Mouse (Mus musculus) gastrocnemius, adult 8-10 months (tissue): ENCODE measurements around the gene Snx25. TPM values are rescaled to one million over a fixed set of nuclear protein-coding genes. Genes with fewer than 3 reads are reported as not detected.

Experiments
- DNase-seq, 2 experiments: peaks; one replicate each; pipeline ENCODE4 v3.0.0; 2022; ENCODE audit warnings: low spot score in 2 of 2
- total RNA-seq, 4 experiments: library from RNA; stranded (reverse); gene quantifications; 2 replicates each; pipeline ENCODE4 v1.2.4; 2022

Snx25 gene
- total RNA-seq: 1 to 10 TPM; 5.1 to 7.0 (median 6.2) TPM

DNA sequence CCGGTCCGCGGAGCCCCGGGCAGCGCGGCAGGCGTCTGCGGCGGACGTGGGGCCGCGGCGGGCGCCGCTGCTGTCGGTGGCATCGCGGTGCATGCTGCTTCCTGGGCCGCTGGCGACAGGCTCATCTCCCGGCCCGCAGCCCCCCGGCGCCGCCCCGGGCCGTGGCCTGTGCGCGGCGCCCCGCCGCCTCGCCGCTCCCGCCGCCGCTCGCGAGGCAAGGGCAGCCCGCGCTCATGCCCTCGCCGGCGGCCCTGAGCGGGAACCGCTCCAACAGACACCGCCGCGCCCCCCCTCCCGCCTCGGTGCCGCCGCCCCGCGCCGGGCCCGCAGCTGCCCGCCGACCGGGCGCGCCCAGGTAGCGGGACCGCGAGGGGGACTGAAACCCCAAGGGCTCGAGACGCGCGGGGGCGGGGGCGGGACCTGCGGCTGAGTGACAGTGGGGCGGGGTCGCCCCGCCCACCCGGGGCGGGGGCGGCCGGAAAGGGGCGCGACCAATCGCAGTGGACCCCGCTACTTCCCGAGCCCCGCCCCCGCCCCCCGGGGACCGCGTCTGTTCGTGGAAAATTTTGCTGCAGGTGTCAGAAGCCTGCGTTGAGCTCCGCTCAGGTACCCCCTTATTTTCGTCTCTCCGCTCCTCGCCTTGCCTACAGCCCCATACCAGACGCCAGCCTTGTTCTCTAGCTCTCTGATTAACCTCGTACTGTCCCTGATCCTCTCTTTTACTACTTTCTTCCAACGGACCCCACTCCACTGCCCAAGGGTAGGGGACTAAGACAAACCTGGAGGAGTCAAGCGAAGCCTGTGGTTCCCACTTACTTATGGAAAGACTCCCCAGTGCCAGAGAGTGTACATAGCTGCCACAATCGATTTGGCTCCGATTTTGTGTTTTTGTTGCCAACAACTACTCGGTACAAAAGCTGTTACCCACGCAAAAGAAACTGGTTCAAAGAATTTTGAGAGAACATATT lies at the start of gene Snx25:
Snx25 (minus strand) TSS at position 96 of the 968 bp plus-strand sequence.
- peak; percentile 83 for DNase-seq

DNA sequence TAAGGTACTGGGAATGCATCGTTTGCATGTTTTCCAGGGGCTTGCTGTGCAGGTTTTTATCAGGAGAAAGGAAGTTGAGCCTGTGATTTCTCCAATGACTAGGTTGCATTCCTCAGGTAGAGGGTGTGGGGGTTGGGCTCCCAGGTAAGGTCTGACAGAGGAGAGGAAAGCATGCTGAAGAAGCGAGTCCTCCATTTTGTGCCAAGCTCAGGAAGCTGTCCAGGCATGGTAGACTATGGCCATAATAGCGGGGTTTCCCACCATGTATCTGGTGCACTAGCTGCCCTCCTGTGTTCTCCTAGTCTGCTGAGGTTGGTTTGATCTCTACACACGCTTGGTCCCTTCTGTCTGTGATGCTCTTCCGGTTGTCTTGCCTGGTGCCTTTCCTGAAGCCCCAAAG lies 45.7 kb upstream of the Snx25 start:
- no peak for DNase-seq

DNA sequence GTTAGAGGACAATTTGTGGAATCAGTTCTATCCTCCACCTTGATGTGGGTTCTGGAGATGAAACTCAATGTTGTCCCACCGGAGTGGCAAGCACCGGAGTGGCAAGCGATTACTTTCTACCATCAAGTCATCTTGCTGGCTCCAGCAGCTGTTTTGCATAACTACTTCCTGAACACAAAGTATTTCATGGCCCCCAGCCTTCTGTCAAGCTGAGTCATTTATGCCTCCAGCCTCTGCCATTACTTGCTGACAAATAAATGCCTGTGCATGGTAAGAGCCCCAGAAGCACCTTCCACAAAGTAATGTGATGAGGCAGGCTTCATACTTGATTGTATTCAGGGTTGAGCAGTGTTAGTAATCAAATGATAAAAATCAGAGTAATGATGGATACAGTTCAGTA lies 44.9 kb upstream of the Snx25 start:
- DNase-seq: no peak

- DNase-seq: no peak
These were observed 41.1 kb upstream of the Snx25 start for GRCm38 (mm10) chr8:46193100-46193499.

DNA sequence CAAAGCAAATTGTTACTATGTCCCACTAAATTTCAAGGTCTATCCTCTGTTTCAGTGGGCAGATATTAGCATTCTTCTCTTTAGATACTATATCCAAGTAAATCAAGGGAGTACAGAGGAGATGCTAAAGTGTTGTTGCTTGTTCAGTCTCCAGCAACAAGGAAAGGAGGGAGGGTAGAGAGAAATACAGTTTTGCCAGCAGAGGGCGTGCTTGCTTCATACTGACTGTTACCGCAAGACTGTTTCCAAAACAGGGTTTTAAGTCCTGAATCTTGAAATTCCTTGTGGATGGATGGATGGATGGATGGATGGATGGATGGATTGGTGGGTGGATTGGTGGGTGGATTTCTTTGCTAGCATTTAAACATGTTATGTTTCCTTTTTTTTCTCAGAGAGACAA lies 33.4 kb upstream of the Snx25 start:
- peak; percentile 22 to 43 for DNase-seq

DNA sequence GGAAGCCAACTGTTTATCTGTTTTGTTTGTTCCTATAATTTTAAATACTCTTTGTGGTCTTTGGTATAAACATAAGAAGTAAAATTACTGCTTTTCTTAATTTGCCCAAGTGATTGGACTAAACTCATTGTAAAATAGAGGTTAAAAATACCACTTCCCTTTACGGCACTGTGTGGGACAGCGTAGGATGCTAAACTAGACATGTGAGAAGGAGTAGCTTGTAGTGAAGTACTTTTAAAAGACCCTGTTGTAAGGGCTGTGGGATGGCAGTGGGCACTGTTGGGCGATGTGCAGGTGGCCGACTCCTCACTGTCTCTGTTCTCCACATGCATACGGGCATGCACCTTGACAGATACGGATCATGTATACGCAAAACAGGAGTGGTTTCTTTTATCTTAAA lies 28.2 kb upstream of the Snx25 start:
- DNase-seq: no peak

DNA sequence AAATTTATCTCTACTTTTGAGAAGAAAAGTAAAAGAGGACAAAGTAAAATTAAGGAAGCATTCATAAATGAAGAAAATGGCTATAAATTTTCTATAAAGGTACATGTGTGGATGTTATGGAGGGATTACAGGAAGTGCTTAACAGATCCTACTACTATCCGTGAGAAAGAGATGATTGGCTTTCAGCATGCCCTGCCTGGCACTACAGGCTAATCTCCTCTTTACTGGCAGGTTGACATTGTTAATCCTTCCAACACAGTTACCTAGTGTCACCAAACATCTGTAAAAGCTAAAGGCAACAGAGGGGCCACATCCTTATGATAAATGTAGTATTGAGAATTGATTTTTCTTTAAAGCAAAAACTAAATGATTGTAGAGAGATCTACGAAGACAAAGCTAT lies 21.7 kb upstream of the Snx25 start:
- no peak for DNase-seq

DNA sequence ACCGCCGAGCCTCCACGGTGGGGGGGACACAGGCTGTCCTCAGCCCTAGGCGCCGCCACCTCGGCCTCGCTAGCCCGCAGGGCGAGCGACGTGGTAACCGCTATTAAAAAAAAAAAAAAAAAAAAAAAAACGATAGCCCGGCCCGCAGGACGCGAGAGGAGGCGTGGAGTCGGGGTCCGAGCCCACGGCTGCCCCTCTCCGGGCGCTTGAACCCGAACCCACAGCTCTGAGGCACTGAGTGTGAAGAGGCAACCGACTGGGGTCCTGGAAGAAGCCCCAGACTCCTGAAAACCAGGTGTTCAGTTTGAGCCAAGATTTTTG lies 11.9 kb upstream of the Snx25 start:
- no peak for DNase-seq

GRCm38 (mm10) chr8:46162953-46163869 lies 11.3 kb upstream of the Snx25 start:
- peak; percentile 90 to 94 for DNase-seq

DNA sequence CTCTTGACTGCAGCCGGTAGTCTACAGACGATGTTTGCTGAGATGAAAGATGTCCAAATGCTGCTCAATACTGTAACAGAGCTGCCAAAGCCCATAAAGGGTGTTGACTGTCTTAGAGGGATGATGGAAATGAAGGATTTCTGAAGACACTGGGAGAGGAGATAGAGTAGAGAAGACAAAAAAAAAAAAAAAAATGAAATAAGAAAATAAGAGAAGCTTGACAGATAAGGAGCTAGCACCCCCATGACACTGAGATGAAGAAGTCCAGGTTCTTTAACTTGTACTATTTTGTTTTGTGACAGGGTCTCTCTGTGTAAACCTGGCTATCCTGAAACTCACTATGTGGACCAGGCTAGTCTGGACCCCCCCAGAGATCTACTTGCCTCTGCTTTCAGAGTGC lies 1.1 kb upstream of the Snx25 start:
- DNase-seq: no peak

- DNase-seq: peak; percentile 10 to 32
These were observed 527 bp downstream of the Snx25 start, which contains the start of gene Cfap97 for GRCm38 (mm10) chr8:46151202-46152062. TSS of gene Cfap97 (plus strand) at chr8:46151771.

- DNase-seq: no peak
These were observed 2.2 kb downstream of the Snx25 start for GRCm38 (mm10) chr8:46149782-46150181.

GRCm38 (mm10) chr8:46149306-46149705 lies 2.7 kb downstream of the Snx25 start:
- DNase-seq: no peak

GRCm38 (mm10) chr8:46146173-46146572 lies 5.8 kb downstream of the Snx25 start:
- DNase-seq: no peak

- no peak for DNase-seq
These were observed 8.0 kb downstream of the Snx25 start for GRCm38 (mm10) chr8:46143924-46144323.

- DNase-seq: no peak
These were observed 8.5 kb downstream of the Snx25 start for GRCm38 (mm10) chr8:46143470-46143869.

DNA sequence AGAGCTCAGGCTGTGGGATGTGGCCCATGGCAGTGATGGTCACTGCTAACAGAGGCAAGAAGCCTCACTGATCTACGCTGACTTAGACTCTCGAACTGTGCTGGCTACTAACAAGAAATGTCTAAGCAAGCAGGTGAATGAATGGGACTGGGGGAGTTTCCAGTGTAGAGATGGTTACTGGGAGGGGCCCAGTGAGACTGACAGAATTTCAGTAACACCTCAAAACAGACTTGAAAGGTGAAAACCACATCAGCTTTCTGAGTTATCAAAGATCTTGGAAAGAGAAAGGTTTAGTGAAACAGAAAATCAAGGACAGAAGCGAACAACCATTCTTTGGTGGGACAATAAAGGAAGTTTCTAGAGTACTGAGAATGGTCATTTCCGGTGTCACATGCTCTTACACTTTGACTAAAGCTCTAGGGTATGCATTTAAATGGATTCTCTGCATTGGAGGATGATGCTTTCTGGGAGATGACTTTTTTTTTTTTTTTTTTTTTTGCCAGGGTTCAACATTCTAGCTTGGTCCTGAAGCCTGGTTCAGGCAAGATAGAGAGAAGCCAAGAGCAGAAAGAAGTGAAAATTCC lies 9.4 kb downstream of the Snx25 start:
- no peak for DNase-seq

- no peak for DNase-seq
These were observed 10.3 kb downstream of the Snx25 start for GRCm38 (mm10) chr8:46141688-46142087.

- no peak for DNase-seq
These were observed 11.4 kb downstream of the Snx25 start for GRCm38 (mm10) chr8:46140376-46141120.
